Mouse (Mus musculus): Measurements from ENCODE around the gene Pitpnm3. TPM values are rescaled to one million over a fixed set of nuclear protein-coding genes. Genes with fewer than 3 reads are reported as not detected.

Gene Pitpnm3
- polyA plus RNA-seq, 1 experiment from 2014 or later: 0.24 TPM

DNA sequence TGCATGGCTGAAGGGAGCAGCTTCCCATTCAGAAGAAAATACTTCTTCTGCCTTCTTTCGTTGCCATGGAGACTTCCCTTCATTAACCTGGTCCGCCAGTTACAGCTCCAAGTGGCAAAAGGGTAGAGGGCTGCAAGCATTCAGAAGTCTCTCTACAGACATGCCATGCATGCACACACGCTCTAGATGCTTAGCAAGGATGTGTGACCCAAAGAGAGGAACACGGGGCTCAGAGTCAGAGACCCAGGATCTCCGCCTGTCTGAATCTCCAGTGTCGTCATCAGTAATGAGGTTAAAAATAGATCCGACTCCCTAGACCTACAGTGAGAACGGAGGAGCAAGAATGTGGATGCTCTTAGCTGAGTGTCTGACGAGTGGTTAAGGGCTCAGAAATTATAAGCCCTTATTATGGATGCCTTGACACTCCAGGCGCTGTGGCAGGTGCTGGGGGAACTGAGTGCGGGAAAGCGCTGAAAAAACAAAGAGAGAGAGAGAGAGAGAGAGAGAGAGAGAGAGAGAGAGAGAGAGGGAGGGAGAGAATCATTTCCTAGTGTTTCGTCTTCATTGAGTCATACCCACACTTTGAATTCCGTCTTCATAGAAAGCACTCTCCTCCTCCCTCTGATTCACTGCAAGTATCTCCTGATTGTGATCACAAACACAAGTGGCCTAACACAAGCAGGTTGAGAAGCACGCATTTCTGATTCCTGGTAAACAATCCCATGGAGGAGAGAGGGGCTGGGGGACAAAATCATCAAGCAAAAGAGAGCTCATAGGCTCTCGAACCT, 95.8 kb downstream of the Pitpnm3 start:
- Histone ChIP-seq H3K36me3 (ENCODE audit: control insufficient read depth, insufficient read depth, low read length) (no peaks in the 10 kb centered on the region), H3K9me3 (ENCODE audit: control insufficient read depth, low read length) (no peaks in the 10 kb centered on the region), H3K27ac (replicated peaks; ENCODE audit: low read depth, low read length) (no peak overlapping the region), H3K27me3 (ENCODE audit: control insufficient read depth, insufficient read depth, low read length) (no peaks in the 10 kb centered on the region), H3K4me1 (ENCODE audit: control insufficient read depth, insufficient read depth, low read length) (peaks cover 13% of the 10 kb centered on the region; the same call in 1 of the 2 replicates), H3K4me3 (ENCODE audit: low read depth, low read length) (no peak overlapping the region), H3K9ac (ENCODE audit: low read length) (no peak overlapping the region), H3K4me2 (ENCODE audit: low read depth, severe bottlenecking) (no peak overlapping the region)
- DNase-seq (ENCODE audit: low spot score) (no peak), ATAC-seq (ENCODE audit: insufficient number of reproducible peaks, low FRiP score, low TSS enrichment, low read depth) (no peak)
- WGBS: 62% methylated on average over 16 of the region's 16 CpGs

GRCm38 (mm10) chr11:72037996-72038395, 97.6 kb downstream of the Pitpnm3 start:
- H3K27ac ChIP-seq (replicated peaks; ENCODE audit: low read depth, low read length): no peak overlapping the region
- H3K9me3 ChIP-seq (ENCODE audit: control insufficient read depth, low read length): no peaks in the 10 kb centered on the region
- no peaks in the 10 kb centered on the region for H3K27me3 ChIP-seq (ENCODE audit: control insufficient read depth, insufficient read depth, low read length)
- no peak overlapping the region for H3K4me3 ChIP-seq (ENCODE audit: low read depth, low read length)
- DNase-seq (ENCODE audit: low spot score) (peak; percentile 88), ATAC-seq (ENCODE audit: insufficient number of reproducible peaks, low FRiP score, low TSS enrichment, low read depth) (no peak)
- H3K4me2 ChIP-seq (ENCODE audit: low read depth, severe bottlenecking): no peak overlapping the region
- no peaks in the 10 kb centered on the region for H3K36me3 ChIP-seq (ENCODE audit: control insufficient read depth, insufficient read depth, low read length)
- 4% methylated on average over 4 of the region's 4 CpGs for WGBS
- no peak overlapping the region for H3K9ac ChIP-seq (ENCODE audit: low read length)
- peaks cover 5% of the 10 kb centered on the region; the same call in 1 of the 2 replicates for H3K4me1 ChIP-seq (ENCODE audit: control insufficient read depth, insufficient read depth, low read length)

DNA sequence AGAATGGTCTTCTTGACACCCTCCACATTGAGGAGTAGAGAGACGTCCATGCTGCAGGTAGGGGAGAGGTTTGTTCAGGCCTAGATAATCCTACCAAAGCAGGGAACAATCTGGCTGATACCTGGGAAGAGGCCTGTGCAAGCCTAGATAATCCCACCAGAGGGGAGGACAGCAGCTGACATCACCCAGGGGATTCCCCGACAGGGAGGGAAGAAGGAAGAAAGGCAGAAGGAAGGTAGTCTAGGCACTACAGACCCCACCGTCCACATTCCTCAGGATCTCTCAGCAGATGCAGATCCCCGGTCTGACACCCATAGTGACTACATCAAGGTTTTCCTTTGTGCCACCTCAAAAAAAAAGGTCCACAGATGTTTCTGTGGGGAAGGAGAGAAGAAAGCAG, 98.2 kb downstream of the Pitpnm3 start, which contains the start of gene Aipl1:
Gene Aipl1 (minus strand): TSS at position 101 of the 400 bp plus-strand sequence.
- DNase-seq (ENCODE audit: low spot score) (no peak), ATAC-seq (ENCODE audit: insufficient number of reproducible peaks, low FRiP score, low TSS enrichment, low read depth) (no peak)
- Histone ChIP-seq H3K4me1 (ENCODE audit: control insufficient read depth, insufficient read depth, low read length) (0 out of 2 replicates have a peak, but pooled peaks cover 2% of the 10 kb centered on the region), H3K4me2 (ENCODE audit: low read depth, severe bottlenecking) (no peak within 1 kb of the TSS), H3K9ac (ENCODE audit: low read length) (no peak within 1 kb of the TSS), H3K27me3 (ENCODE audit: control insufficient read depth, insufficient read depth, low read length) (no peaks in the 10 kb centered on the region), H3K27ac (replicated peaks; ENCODE audit: low read depth, low read length) (no peak within 1 kb of the TSS), H3K36me3 (ENCODE audit: control insufficient read depth, insufficient read depth, low read length) (no peaks in the 10 kb centered on the region), H3K4me3 (ENCODE audit: low read depth, low read length) (no peak within 1 kb of the TSS), H3K9me3 (ENCODE audit: control insufficient read depth, low read length) (no peaks in the 10 kb centered on the region)
- 62% methylated on average over 4 of the region's 4 CpGs for WGBS

GRCm38 (mm10) chr11:72032589-72032988, 103.0 kb downstream of the Pitpnm3 start:
- Histone ChIP-seq H3K4me3 (ENCODE audit: low read depth, low read length) (no peak overlapping the region), H3K4me2 (ENCODE audit: low read depth, severe bottlenecking) (no peak overlapping the region), H3K9ac (ENCODE audit: low read length) (no peak overlapping the region), H3K4me1 (ENCODE audit: control insufficient read depth, insufficient read depth, low read length) (no peaks in the 10 kb centered on the region), H3K36me3 (ENCODE audit: control insufficient read depth, insufficient read depth, low read length) (no peaks in the 10 kb centered on the region), H3K27ac (replicated peaks; ENCODE audit: low read depth, low read length) (no peak overlapping the region), H3K27me3 (ENCODE audit: control insufficient read depth, insufficient read depth, low read length) (peaks cover 2% of the 10 kb centered on the region; the same call in 1 of the 2 replicates), H3K9me3 (ENCODE audit: control insufficient read depth, low read length) (no peaks in the 10 kb centered on the region)
- ATAC-seq (ENCODE audit: insufficient number of reproducible peaks, low FRiP score, low TSS enrichment, low read depth): no peak
- WGBS: 80% methylated on average over 3 of the region's 3 CpGs
- no peak for DNase-seq (ENCODE audit: low spot score)

GRCm38 (mm10) chr11:72032091-72032490, 103.5 kb downstream of the Pitpnm3 start:
- 72% methylated on average over 4 of the region's 4 CpGs for WGBS
- no peaks in the 10 kb centered on the region for H3K4me1 ChIP-seq (ENCODE audit: control insufficient read depth, insufficient read depth, low read length)
- no peak overlapping the region for H3K4me3 ChIP-seq (ENCODE audit: low read depth, low read length)

GRCm38 (mm10) chr11:72031353-72031752, 104.2 kb downstream of the Pitpnm3 start:
- Histone ChIP-seq H3K9me3 (ENCODE audit: control insufficient read depth, low read length) (no peaks in the 10 kb centered on the region), H3K9ac (ENCODE audit: low read length) (no peak overlapping the region), H3K27ac (replicated peaks; ENCODE audit: low read depth, low read length) (no peak overlapping the region), H3K4me3 (ENCODE audit: low read depth, low read length) (no peak overlapping the region), H3K4me1 (ENCODE audit: control insufficient read depth, insufficient read depth, low read length) (no peaks in the 10 kb centered on the region), H3K36me3 (ENCODE audit: control insufficient read depth, insufficient read depth, low read length) (no peaks in the 10 kb centered on the region), H3K4me2 (ENCODE audit: low read depth, severe bottlenecking) (no peak overlapping the region), H3K27me3 (ENCODE audit: control insufficient read depth, insufficient read depth, low read length) (peaks cover 2% of the 10 kb centered on the region; the same call in 1 of the 2 replicates)
- WGBS: 93% methylated on average over 7 of the region's 7 CpGs
- DNase-seq (ENCODE audit: low spot score) (no peak), ATAC-seq (ENCODE audit: insufficient number of reproducible peaks, low FRiP score, low TSS enrichment, low read depth) (no peak)

More at GRCm38 (mm10) chr11:72032091-72032490, 103.5 kb downstream of the Pitpnm3 start:
- Histone ChIP-seq H3K9me3 (ENCODE audit: control insufficient read depth, low read length) (no peaks in the 10 kb centered on the region), H3K36me3 (ENCODE audit: control insufficient read depth, insufficient read depth, low read length) (no peaks in the 10 kb centered on the region), H3K27ac (replicated peaks; ENCODE audit: low read depth, low read length) (no peak overlapping the region), H3K27me3 (ENCODE audit: control insufficient read depth, insufficient read depth, low read length) (peaks cover 2% of the 10 kb centered on the region; the same call in 1 of the 2 replicates), H3K4me2 (ENCODE audit: low read depth, severe bottlenecking) (no peak overlapping the region), H3K9ac (ENCODE audit: low read length) (no peak overlapping the region)
- ATAC-seq (ENCODE audit: insufficient number of reproducible peaks, low FRiP score, low TSS enrichment, low read depth): no peak
- DNase-seq (ENCODE audit: low spot score): no peak

DNA sequence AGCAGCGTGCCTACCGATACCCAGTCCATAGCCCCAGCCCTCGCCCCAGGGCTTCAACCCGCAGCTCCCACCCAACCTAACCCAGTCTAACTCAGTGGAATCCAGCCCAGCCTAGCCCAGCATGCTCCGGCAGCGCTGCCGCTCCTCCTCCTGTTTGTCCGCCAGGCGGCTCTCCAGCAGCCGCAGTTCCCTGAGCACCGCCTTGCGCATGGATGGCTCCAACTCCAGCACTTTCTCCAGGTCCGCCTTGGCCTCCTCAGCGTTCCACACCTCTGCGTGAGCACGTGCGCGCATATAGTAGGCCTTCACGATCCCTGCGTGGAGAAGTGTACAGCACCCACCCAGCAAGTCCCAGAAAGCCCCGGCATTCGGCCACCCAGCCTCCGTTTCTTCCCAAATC, 106.4 kb downstream of the Pitpnm3 start:
- DNase-seq (ENCODE audit: low spot score) (peak; percentile 72), ATAC-seq (ENCODE audit: insufficient number of reproducible peaks, low FRiP score, low TSS enrichment, low read depth) (no peak)
- Histone ChIP-seq H3K4me2 (ENCODE audit: low read depth, severe bottlenecking) (no peak overlapping the region), H3K4me3 (ENCODE audit: low read depth, low read length) (no peak overlapping the region), H3K27ac (replicated peaks; ENCODE audit: low read depth, low read length) (no peak overlapping the region), H3K36me3 (ENCODE audit: control insufficient read depth, insufficient read depth, low read length) (no peaks in the 10 kb centered on the region), H3K9ac (ENCODE audit: low read length) (no peak overlapping the region), H3K4me1 (ENCODE audit: control insufficient read depth, insufficient read depth, low read length) (no peaks in the 10 kb centered on the region), H3K27me3 (ENCODE audit: control insufficient read depth, insufficient read depth, low read length) (peaks cover 2% of the 10 kb centered on the region; the same call in 1 of the 2 replicates), H3K9me3 (ENCODE audit: control insufficient read depth, low read length) (no peaks in the 10 kb centered on the region)
- 23% methylated on average over 23 of the region's 23 CpGs for WGBS

DNA sequence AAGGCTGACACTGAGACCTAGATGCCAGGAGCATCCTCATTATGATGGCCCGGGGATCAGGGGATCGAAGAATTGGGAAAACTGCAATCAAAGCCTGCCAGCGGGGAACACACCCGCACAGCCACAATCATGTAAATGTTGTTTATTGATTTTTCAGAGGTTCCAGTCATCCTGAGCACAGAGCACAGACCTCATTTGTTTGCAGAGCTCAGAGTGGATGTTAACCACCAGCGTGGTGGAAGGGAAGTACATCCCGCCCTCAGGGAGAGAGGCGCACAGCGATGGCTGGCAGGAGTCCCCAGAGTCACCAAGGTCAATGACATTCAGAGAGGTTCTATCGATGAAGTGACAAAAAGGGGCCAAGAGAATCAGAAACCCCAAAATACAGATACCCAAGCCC, 107.7 kb downstream of the Pitpnm3 start:
- 91% methylated on average over 9 of the region's 9 CpGs for WGBS
- H3K9me3 ChIP-seq (ENCODE audit: control insufficient read depth, low read length): no peaks in the 10 kb centered on the region
- H3K4me1 ChIP-seq (ENCODE audit: control insufficient read depth, insufficient read depth, low read length): no peaks in the 10 kb centered on the region
- ATAC-seq (ENCODE audit: insufficient number of reproducible peaks, low FRiP score, low TSS enrichment, low read depth) (no peak), DNase-seq (ENCODE audit: low spot score) (no peak)
- no peak overlapping the region for H3K4me3 ChIP-seq (ENCODE audit: low read depth, low read length)
- peaks cover 2% of the 10 kb centered on the region; the same call in 1 of the 2 replicates for H3K27me3 ChIP-seq (ENCODE audit: control insufficient read depth, insufficient read depth, low read length)
- H3K4me2 ChIP-seq (ENCODE audit: low read depth, severe bottlenecking): no peak overlapping the region
- no peaks in the 10 kb centered on the region for H3K36me3 ChIP-seq (ENCODE audit: control insufficient read depth, insufficient read depth, low read length)
- H3K9ac ChIP-seq (ENCODE audit: low read length): no peak overlapping the region
- H3K27ac ChIP-seq (replicated peaks; ENCODE audit: low read depth, low read length): no peak overlapping the region

Measured in limb, embryonic 11.5 days (tissue).